Mouse (Mus musculus) heart, embryonic 14.5 days (tissue): ENCODE data around the gene Cmtm7. TPM values are rescaled to one million over a fixed set of nuclear protein-coding genes. Genes with fewer than 3 reads are reported as not detected.

ENCODE experiments used
- ATAC-seq: fragments of 200-750 bp; cut with Nextera tagmentation; 2 replicates; pipeline ENCODE4 v1.8.0; 2017; ENCODE audit warnings: low read depth, moderate TSS enrichment; ENCODE audit not compliant: insufficient number of reproducible peaks, insufficient read depth, low FRiP score
- H3K27ac ChIP-seq, 2 experiments: fragments of 200-500 bp in 1 of 2; fragments of 300-500 bp in 1 of 2; sonication (generic) in 1 of 2; replicated peaks in 1 of 2; 2 replicates each; pipeline ENCODE4 v1.5.1; 2012 to 2014; ENCODE audit warnings: low read depth in 2 of 2, low read length in 2 of 2, control low read depth in 1 of 2, mild to moderate bottlenecking in 1 of 2, mixed read lengths in 1 of 2; ENCODE audit not compliant: control insufficient read depth in 1 of 2, insufficient read depth in 1 of 2
- H3K27me3 ChIP-seq: fragments of 300-500 bp; sonication (generic); 2 replicates; pipeline ENCODE4 v1.6.1; 2014; ENCODE audit warnings: mild to moderate bottlenecking, low read length, control low read depth; ENCODE audit not compliant: control insufficient read depth, insufficient read depth
- H3K36me3 ChIP-seq: fragments of 300-500 bp; sonication (generic); 2 replicates; pipeline ENCODE4 v1.6.1; 2014; ENCODE audit warnings: mild to moderate bottlenecking, control low read depth, low read length, mixed read lengths; ENCODE audit not compliant: control insufficient read depth, insufficient read depth
- H3K4me1 ChIP-seq, 2 experiments: fragments of 200-500 bp in 1 of 2; fragments of 300-500 bp in 1 of 2; sonication (generic) in 1 of 2; 2 replicates each; pipeline ENCODE4 v1.6.1; 2012 to 2014; ENCODE audit warnings: low read length in 2 of 2, control low read depth in 1 of 2, mixed read lengths in 1 of 2; ENCODE audit not compliant: control insufficient read depth in 2 of 2, insufficient read depth in 2 of 2
- H3K4me2 ChIP-seq: fragments of 300-500 bp; sonication (generic); 2 replicates; pipeline ENCODE4 v1.6.1; 2014; ENCODE audit warnings: mild to moderate bottlenecking, low read length
- H3K4me3 ChIP-seq, 2 experiments: fragments of 200-500 bp in 1 of 2; fragments of 300-500 bp in 1 of 2; sonication (generic) in 1 of 2; 2 replicates each; pipeline ENCODE4 v1.5.1; 2012 to 2014; ENCODE audit warnings: low read length in 2 of 2, mild to moderate bottlenecking in 2 of 2, control low read depth in 1 of 2, low read depth in 1 of 2, moderate library complexity in 1 of 2; ENCODE audit not compliant: control insufficient read depth in 1 of 2, insufficient read depth in 1 of 2
- H3K9ac ChIP-seq: fragments of 300-500 bp; sonication (generic); 2 replicates; pipeline ENCODE4 v1.6.1; 2014; ENCODE audit warnings: mild to moderate bottlenecking, low read length
- H3K9me3 ChIP-seq: fragments of 300-500 bp; sonication (generic); 2 replicates; pipeline ENCODE4 v1.6.1; 2016; ENCODE audit warnings: low read length, control low read depth; ENCODE audit not compliant: control insufficient read depth
- WGBS: fragments of 180-500 bp; shearing (Covaris S2); extraction: QIAGEN DNeasy Blood & Tissue Kit; methylation state at CpG from one replicate; pipeline ENCODE4 v1.1.7; 2014; 5-methylcytosine and 5-hydroxymethylcytosine counted together
- polyA plus RNA-seq: library from polyadenylated mRNA; unstranded; fragments of >200 nt; fragmentation: Nextera tagmentation; extraction: Ambion mirVana; gene quantifications from 2 replicates; pipeline ENCODE4 v1.2.1, GENCODE M21; 2014

Gene Cmtm7
- polyA plus RNA-seq: 85.2 and 122 TPM in 2 replicates

- Histone ChIP-seq H3K9ac (peak within 1 kb of the TSS; percentile 94), H3K27ac (peak within 1 kb of the TSS; percentile 90 to 92), H3K36me3 (no peaks in the 10 kb centered on the region), H3K9me3 (no peaks in the 10 kb centered on the region), H3K27me3 (no peaks in the 10 kb centered on the region), H3K4me1 (peaks cover 17 to 22% of the 10 kb centered on the region in 2 experiments), H3K4me2 (peak within 1 kb of the TSS; percentile 93), H3K4me3 (peak within 1 kb of the TSS; percentile 68 to 77)
- peak; percentile 80 for ATAC-seq
- WGBS: under 1% methylated on average over 44 of the region's 54 CpGs
Measured at GRCm38 (mm10) chr9:114781526-114782212, at the start of gene Cmtm7. TSS of gene Cmtm7 (minus strand) at chr9:114781856.

GRCm38 (mm10) chr9:114830351-114830750, 48.7 kb upstream of the Cmtm7 start:
- Histone ChIP-seq H3K36me3 (no peaks in the 10 kb centered on the region), H3K4me3 (no peak overlapping the region), H3K4me2 (no peak overlapping the region), H3K4me1 (0 out of 4 replicates have a peak, but pooled peaks cover 0 to 5% of the 10 kb centered on the region in 2 experiments), H3K9me3 (no peaks in the 10 kb centered on the region), H3K9ac (no peak overlapping the region), H3K27ac (no peak overlapping the region), H3K27me3 (no peaks in the 10 kb centered on the region)
- ATAC-seq: no peak
- WGBS: 58% methylated on average over 7 of the region's 7 CpGs

DNA sequence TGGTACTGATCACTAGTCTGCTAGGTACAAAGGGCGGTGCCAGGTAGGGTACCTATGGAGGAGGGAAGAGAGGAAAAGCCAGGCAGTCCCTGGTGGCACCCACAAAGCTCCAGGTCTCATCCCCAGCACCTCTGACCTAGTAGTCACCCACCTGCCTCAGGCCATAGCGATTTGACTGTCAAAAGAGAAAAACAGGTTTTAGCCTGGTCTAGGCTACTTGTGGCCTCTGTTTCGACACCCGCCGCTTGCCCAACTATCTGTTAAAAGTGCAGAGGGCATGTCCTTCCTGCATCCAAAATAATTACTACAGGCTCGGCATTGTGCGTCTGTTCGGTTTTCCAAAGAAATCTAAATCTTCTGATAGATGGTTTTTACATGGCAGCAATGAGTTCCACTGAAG, 48.0 kb upstream of the Cmtm7 start:
- no peak overlapping the region for H3K4me2 ChIP-seq
- 0 out of 4 replicates have a peak, but pooled peaks cover 0 to 5% of the 10 kb centered on the region in 2 experiments for H3K4me1 ChIP-seq
- no peak overlapping the region for H3K27ac ChIP-seq
- no peak for ATAC-seq
- 85% methylated on average over 8 of the region's 8 CpGs for WGBS
- no peak overlapping the region for H3K9ac ChIP-seq
- H3K4me3 ChIP-seq: no peak overlapping the region
- H3K36me3 ChIP-seq: no peaks in the 10 kb centered on the region
- no peaks in the 10 kb centered on the region for H3K27me3 ChIP-seq
- no peaks in the 10 kb centered on the region for H3K9me3 ChIP-seq

- H3K9me3 ChIP-seq: no peaks in the 10 kb centered on the region
- no peak overlapping the region for H3K4me3 ChIP-seq
- H3K4me2 ChIP-seq: no peak overlapping the region
- H3K9ac ChIP-seq: no peak overlapping the region
- 93% methylated on average over 6 of the region's 6 CpGs for WGBS
- H3K36me3 ChIP-seq: no peaks in the 10 kb centered on the region
- no peak overlapping the region for H3K27ac ChIP-seq
- H3K27me3 ChIP-seq: no peaks in the 10 kb centered on the region
- no peak for ATAC-seq
- 0 out of 4 replicates have a peak, but pooled peaks cover 0 to 5% of the 10 kb centered on the region in 2 experiments for H3K4me1 ChIP-seq
Measured at GRCm38 (mm10) chr9:114828377-114828776, 46.7 kb upstream of the Cmtm7 start.

GRCm38 (mm10) chr9:114827242-114827852, 45.7 kb upstream of the Cmtm7 start:
- WGBS: 44% methylated on average over 1 of the region's 1 CpGs
- no peaks in the 10 kb centered on the region for H3K27me3 ChIP-seq
- H3K4me3 ChIP-seq: no peak overlapping the region
- 0 out of 4 replicates have a peak, but pooled peaks cover 0 to 5% of the 10 kb centered on the region in 2 experiments for H3K4me1 ChIP-seq
- H3K9me3 ChIP-seq: no peaks in the 10 kb centered on the region
- H3K27ac ChIP-seq: no peak overlapping the region
- no peak for ATAC-seq
- no peaks in the 10 kb centered on the region for H3K36me3 ChIP-seq
- no peak overlapping the region for H3K9ac ChIP-seq
- H3K4me2 ChIP-seq: no peak overlapping the region

- Histone ChIP-seq H3K27me3 (no peaks in the 10 kb centered on the region), H3K9me3 (no peaks in the 10 kb centered on the region)
- WGBS: 89% methylated on average over 7 of the region's 7 CpGs
Measured at GRCm38 (mm10) chr9:114824166-114824565, 42.5 kb upstream of the Cmtm7 start.

GRCm38 (mm10) chr9:114821548-114822289, 40.1 kb upstream of the Cmtm7 start:
- H3K36me3 ChIP-seq: no peaks in the 10 kb centered on the region
- no peaks in the 10 kb centered on the region for H3K9me3 ChIP-seq
- 90% methylated on average over 15 of the region's 15 CpGs for WGBS
- ATAC-seq: no peak
- no peak overlapping the region for H3K9ac ChIP-seq
- no peak overlapping the region for H3K27ac ChIP-seq
- no peaks in the 10 kb centered on the region for H3K4me1 ChIP-seq
- H3K27me3 ChIP-seq: no peaks in the 10 kb centered on the region
- no peak overlapping the region for H3K4me2 ChIP-seq
- H3K4me3 ChIP-seq: no peak overlapping the region

More at GRCm38 (mm10) chr9:114824166-114824565, 42.5 kb upstream of the Cmtm7 start:
- H3K4me1 ChIP-seq: 0 out of 4 replicates have a peak, but pooled peaks cover 0 to 5% of the 10 kb centered on the region in 2 experiments
- H3K4me2 ChIP-seq: no peak overlapping the region
- no peak for ATAC-seq
- H3K36me3 ChIP-seq: no peaks in the 10 kb centered on the region
- H3K4me3 ChIP-seq: no peak overlapping the region
- H3K9ac ChIP-seq: no peak overlapping the region
- no peak overlapping the region for H3K27ac ChIP-seq
